In the genomic region with DNA sequence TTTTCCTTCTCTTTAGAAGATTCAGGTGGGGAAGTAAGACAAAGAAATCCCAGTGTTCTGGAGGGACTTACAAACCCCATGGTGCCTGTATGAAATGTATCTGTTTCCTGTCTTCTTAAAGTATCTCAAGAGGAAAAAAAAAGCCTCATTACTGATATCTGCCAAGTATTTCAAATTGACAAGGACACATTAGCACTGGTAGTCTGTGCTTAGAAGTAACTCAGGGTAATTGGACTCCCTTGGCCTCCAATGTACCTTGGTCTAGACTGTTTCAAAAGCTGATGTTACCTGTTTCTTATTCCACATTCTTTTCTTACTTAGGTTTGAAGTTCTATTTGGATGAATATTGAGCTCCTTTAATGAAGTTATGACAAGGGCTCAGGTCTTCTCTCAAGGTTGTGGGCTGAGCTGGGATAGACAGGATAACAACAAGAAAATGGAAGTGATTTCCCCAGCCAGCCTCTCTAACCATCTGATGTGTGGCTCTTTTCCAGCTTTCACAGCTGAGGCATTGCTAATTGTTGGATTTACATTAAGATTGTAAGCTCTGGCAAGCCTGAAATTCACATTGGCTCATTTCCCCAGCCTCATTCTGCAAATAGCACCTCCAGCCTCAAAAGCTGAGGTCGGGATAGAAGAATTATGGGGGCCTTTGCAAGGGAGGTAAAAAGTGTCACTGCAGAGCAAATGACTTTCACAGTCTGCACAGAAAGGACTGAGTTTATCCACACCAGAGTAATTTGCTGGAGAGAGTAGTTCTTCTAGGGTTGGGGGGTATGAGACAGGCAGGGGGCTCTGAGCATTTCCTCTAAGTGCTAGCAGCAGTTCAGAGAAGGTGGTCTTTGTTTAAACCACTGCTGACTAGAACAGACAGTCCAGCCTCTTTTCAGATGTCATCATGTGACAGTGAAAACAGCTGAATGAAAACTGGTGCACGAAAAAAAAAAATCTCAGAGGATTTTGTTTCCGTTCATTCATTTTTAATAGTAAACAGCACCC, we compare ENCODE assay signal across 9 mouse cellular contexts.
DNase-seq lines count a peak whose midpoint lies in the region; ATAC-seq lines count a peak whose summit lies in the region.
"Had no signal": no experiment of that assay in that cellular context is flagged by ENCODE, and none has a peak within 500 bp of the region (broad histone marks: within the 10 kb centered on the region; RNA-seq: fewer than 3 reads in every experiment).

No protein-coding gene starts in this region.

- ATAC-seq in cerebellum, adult (ENCODE audit: insufficient number of reproducible peaks, low FRiP score, low TSS enrichment), result no peak
- ATAC-seq in hindbrain, embryonic 12.5 days (ENCODE audit: low FRiP score), result no peak
- no peak for ATAC-seq in kidney, embryonic 14.5 days (ENCODE audit: low FRiP score, low TSS enrichment)

- intact Hi-C loops in left cerebral cortex, postnatal 14 days (cut with DNase I), result no loop called here

- peaks cover 12% of the 10 kb centered on the region for H3K4me1 ChIP-seq in hindbrain, embryonic 12.5 days
- no peaks in the 10 kb centered on the region for H3K4me1 ChIP-seq in kidney, embryonic 14.5 days (ENCODE audit: control insufficient read depth, insufficient read depth, low read length)

- no peaks in the 10 kb centered on the region for H3K9me3 ChIP-seq in hindbrain, embryonic 12.5 days (replicated peaks)
- H3K9me3 ChIP-seq in kidney, embryonic 14.5 days (ENCODE audit: control insufficient read depth, low read length), result no peaks in the 10 kb centered on the region

- H3K4me2 ChIP-seq in hindbrain, embryonic 12.5 days (replicated peaks), result no peak overlapping the region
- no peak overlapping the region for H3K4me2 ChIP-seq in kidney, embryonic 14.5 days (replicated peaks; ENCODE audit: low read depth, low read length)

- no peak overlapping the region for H3K9ac ChIP-seq in hindbrain, embryonic 12.5 days
- H3K9ac ChIP-seq in kidney, embryonic 14.5 days (ENCODE audit: low read depth, low read length), result no peak overlapping the region

- no peaks in the 10 kb centered on the region for H3K27me3 ChIP-seq in hindbrain, embryonic 12.5 days
- H3K27me3 ChIP-seq in kidney, embryonic 14.5 days (ENCODE audit: control insufficient read depth, insufficient read depth, low read length), result no peaks in the 10 kb centered on the region

- H3K4me3 ChIP-seq in hindbrain, embryonic 12.5 days, result no peak overlapping the region
- no peak overlapping the region for H3K4me3 ChIP-seq in kidney, embryonic 14.5 days (ENCODE audit: low read length)

- 53% methylated on average over 3 of the region's 3 CpGs for WGBS in hindbrain, embryonic 12.5 days
- WGBS in kidney, embryonic 14.5 days, result 44% methylated on average over 3 of the region's 3 CpGs

- peak overlapping the region; percentile 30; the same call in 1 of the 2 replicates for H3K27ac ChIP-seq in hindbrain, embryonic 12.5 days
- H3K27ac ChIP-seq in kidney, embryonic 14.5 days (ENCODE audit: low read depth, low read length), result no peak overlapping the region

- DNase-seq in cerebellum, postnatal 10 days, result peak; percentile 71 to 80
- DNase-seq in left cerebral cortex, postnatal 14 days (ENCODE audit: low spot score in 2 of 2), result peak; percentile 64
- peak; percentile 36 to 44 for DNase-seq in right cerebral cortex, adult 2 months (ENCODE audit: low spot score in 2 of 2)
- DNase-seq in embryo, embryonic 10 days (ENCODE audit: low spot score), result no peak
- DNase-seq in yolk sac, embryonic 10.5 days (ENCODE audit: low spot score), result no peak
- DNase-seq: gastrocnemius, postnatal 36 days had no signal

- no peaks in the 10 kb centered on the region for H3K36me3 ChIP-seq in hindbrain, embryonic 12.5 days
- H3K36me3 ChIP-seq in kidney, embryonic 14.5 days (ENCODE audit: control insufficient read depth, insufficient read depth, low read length), result no peaks in the 10 kb centered on the region

Comparison
In these comparisons a context has a peak if more than half of its experiments do, and no peak if none do; other contexts are left out.
1. DNase-seq: peak in cerebellum, postnatal 10 days (2 of 2), left cerebral cortex, postnatal 14 days (2 of 2) and right cerebral cortex, adult 2 months (2 of 2); none in embryo, embryonic 10 days (single experiment) and yolk sac, embryonic 10.5 days (single experiment).